Mouse (Mus musculus): ENCODE results near the gene Fkbp10.
A peak's percentile ranks its signal among the peaks of the same experiment; 100 is the strongest.

The Fkbp10 gene

DNA sequence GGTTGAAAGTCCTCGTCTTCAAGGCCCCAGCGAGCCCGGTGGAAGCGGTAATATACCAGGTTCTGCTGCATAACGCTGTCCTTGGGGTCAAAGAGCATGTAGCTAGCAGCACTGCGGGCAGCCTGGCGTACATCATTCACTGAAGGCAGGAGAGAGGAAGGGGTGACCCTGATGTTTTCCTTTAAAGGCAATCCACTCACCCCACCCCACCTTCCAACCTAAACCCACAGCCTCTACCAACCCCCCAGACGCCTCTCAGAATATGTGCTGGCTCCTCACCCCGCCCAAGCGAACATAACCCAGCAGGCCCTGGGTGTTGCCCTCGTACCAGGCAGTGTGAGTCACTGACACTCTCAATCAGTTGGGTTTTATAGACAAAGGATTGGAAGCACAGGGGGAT is 3.8 kb upstream of the Fkbp10 start:
- DNase-seq (ENCODE audit: low read depth, low spot score) = no peak

- no peak for DNase-seq (ENCODE audit: low read depth, low spot score)
These were observed 2.0 kb upstream of the Fkbp10 start for GRCm38 (mm10) chr11:100413541-100413940.

GRCm38 (mm10) chr11:100414021-100414913 is 1.2 kb upstream of the Fkbp10 start, which contains the start of gene P3h4:
P3h4 (minus strand) TSS chr11:100414836.
- peak; percentile 93 for DNase-seq (ENCODE audit: low read depth, low spot score)

DNA sequence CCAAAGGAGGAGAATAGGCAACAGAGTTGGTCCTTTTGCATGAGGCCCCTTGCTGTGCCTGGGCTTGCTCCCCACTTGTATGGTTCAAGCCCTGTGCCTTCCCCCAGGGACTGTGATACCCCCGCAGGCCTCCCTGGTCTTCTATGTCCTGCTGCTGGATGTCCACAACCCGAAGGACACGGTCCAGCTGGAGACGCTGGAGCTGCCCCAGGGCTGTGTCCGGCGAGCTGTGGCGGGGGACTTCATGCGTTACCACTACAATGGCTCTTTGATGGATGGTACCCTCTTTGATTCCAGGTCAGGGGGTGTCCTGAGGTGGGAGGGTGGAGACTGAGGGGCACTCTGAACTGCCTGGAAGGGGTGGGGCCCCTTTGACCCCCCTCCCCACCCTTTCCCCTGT is 6.0 kb downstream of the Fkbp10 start:
- DNase-seq (ENCODE audit: low read depth, low spot score) = no peak

GRCm38 (mm10) chr11:100423836-100424235 is 8.3 kb downstream of the Fkbp10 start:
- DNase-seq (ENCODE audit: low read depth, low spot score) = no peak

DNA sequence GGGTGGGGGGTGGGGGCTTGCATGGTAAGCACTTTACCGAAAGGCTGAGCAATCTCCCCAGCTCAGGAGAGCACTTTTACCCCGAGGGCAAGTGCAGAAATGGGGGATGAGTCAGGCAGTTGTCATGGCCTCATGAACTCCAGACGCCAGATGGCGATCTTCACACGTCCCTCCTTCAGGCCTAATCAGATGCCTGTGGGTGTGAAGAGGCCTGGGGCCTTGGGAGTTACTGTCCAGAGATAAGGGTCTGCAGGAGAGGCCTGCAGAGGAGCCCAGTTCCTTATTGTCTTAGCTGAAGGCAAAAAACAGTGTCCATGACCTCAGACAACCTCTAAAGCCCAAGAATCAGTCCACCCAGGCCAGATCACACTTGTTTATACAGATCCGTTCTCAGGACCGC is 10.4 kb downstream of the Fkbp10 start:
- DNase-seq (ENCODE audit: low read depth, low spot score) = peak; percentile 84

DNA sequence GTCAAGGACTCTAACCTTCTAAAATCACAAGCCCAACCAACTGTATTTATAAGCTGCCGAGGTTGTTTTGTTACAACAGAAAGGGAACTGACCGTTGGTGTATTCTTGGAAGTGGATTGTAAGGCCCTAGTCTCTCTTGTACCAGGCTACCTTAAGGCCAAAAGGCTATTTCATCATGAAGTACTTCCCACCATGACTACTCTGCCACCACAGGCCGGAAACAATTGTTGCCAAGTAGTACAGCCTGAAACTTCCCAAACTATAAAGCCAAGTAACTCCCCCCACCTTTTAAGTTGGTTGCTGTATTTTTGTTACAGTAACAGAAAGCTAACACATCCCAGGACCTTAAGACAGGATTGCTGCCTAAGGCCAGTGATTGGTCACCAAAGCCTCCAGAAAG is 11.3 kb downstream of the Fkbp10 start:
- no peak for DNase-seq (ENCODE audit: low read depth, low spot score)

DNA sequence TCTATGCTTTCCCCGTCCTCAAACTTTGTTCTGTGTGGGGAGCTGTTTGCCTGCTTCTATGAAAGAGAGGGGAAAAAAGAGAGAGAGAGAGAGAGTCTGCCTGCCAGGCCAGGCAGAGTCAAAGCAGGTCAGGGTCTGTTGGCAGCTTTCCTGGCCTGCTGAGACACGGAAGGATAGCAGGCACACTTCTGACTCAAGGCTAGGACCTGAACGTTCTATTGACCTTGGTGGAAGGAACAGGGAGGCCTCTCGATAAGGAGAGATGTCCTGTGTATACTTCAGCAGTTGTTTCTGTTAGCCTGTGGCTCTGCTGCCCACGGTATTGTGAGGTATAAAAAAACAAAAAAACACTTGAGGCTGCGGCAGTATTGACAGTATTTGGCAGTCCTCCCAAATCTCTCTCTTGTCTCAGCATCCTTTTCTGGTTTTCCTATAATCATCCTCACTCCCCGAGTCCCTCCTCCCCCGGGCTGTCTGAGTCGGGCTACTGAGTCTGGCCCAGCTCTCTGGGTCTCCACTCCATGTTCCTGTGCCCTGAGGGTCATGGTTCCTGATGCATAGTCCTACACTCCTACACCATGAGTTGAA is 13.2 kb downstream of the Fkbp10 start:
- DNase-seq (ENCODE audit: low read depth, low spot score) = no peak

DNA sequence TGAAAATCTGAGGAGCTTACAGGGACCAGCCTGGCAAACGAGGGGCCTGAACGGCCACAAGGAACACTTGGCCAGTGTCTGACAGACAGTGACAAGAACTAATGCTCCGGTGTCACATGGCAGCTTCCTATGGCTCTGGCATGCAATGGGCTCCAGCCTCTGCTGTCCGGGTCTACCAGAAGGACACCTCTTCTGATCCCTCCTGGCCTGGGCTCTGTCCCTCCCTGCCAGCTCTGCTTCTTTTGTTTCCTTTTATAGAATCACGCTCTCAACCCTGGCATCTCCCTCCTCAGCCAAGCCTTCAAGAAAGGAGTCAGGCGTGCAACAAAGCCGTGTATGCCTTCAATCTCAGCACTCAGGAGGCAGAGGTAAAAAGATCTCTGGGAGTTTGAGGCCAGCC is 14.6 kb downstream of the Fkbp10 start:
- no peak for DNase-seq (ENCODE audit: low read depth, low spot score)

DNA sequence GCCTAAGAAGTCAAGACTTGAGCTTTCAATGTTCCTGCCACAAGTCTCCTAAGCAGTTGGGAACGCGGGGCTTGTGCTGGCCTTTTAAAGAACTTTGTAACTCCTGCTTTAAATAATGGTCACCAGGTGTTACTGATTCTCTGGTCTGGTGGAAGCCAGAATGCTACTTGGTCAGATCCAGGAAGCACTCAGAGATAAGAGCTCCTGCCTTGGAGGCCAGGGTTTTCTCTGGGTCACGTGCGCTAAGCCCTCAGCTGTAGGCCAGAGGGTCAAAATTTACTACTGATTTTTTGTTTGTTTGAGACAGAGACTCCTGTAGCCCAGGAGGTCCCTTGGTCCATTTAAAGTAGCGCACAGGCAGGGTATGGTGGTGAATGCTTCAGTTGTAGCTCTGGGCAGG is 16.5 kb downstream of the Fkbp10 start:
- DNase-seq (ENCODE audit: low read depth, low spot score) = no peak

GRCm38 (mm10) chr11:100435678-100436246 is 20.3 kb downstream of the Fkbp10 start:
- no peak for DNase-seq (ENCODE audit: low read depth, low spot score)

GRCm38 (mm10) chr11:100437901-100438300 is 22.4 kb downstream of the Fkbp10 start:
- no peak for DNase-seq (ENCODE audit: low read depth, low spot score)

GRCm38 (mm10) chr11:100440691-100441522 is 25.4 kb downstream of the Fkbp10 start:
- peak; percentile 83 for DNase-seq (ENCODE audit: low read depth, low spot score)

- no peak for DNase-seq (ENCODE audit: low read depth, low spot score)
These were observed 26.3 kb downstream of the Fkbp10 start, which contains the start of the genes Nt5c3b and Klhl10 for GRCm38 (mm10) chr11:100441797-100442196. Nt5c3b (minus strand) TSS chr11:100441808. Klhl10 (plus strand) TSS chr11:100441917.

GRCm38 (mm10) chr11:100442625-100443024 is 27.1 kb downstream of the Fkbp10 start:
- no peak for DNase-seq (ENCODE audit: low read depth, low spot score)

GRCm38 (mm10) chr11:100457247-100457646 is 41.8 kb downstream of the Fkbp10 start:
- DNase-seq (ENCODE audit: low read depth, low spot score) = no peak

DNA sequence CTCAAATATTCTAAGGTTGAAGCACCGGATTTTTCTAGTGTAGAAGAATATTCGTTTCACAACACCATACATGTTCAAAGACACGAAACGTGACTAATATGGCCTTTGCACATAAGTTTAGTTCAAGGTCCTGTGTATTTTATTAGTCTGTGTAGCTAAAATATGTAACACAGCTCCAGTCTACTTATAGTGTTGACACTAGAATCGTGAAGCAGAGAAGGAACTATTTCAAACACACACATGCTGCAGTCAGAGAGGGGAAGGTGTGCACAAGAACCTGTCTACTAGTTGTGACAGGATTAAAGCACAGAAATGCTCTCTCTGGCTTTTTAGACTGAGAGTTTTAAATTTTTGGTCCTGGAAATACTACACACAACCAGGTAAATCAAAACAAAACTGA is 42.2 kb downstream of the Fkbp10 start:
- no peak for DNase-seq (ENCODE audit: low read depth, low spot score)

- DNase-seq (ENCODE audit: low read depth, low spot score) = no peak
These were observed 47.2 kb downstream of the Fkbp10 start for GRCm38 (mm10) chr11:100462699-100463098.

DNA sequence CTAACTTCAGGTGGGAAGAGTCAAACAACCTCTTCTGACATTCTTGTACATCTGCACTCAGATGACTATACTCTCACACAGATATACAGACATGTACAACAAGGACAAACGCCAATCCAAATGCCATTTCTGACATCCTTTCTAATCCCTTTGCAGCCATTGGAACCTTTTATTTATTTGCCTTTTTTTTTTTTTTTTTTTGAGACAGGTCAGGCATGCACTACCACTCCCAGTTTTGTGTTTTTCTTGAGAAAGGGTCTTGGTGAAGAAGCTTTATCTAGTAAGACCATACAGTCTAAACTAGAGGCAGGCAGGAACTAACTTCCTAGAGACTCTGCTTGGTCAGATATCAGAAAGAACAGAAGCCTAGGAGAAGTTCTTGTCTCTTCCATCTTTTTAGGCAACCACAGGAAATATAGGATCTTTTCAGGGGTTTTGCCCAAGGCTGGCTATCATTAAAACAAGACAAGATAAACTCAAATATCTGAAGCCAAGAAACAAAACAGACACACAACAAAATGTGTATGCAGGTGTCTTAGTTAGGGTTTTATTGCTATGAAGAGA is 49.8 kb downstream of the Fkbp10 start:
- no peak for DNase-seq (ENCODE audit: low read depth, low spot score)

GRCm38 (mm10) chr11:100465833-100466232 is 50.3 kb downstream of the Fkbp10 start:
- no peak for DNase-seq (ENCODE audit: low read depth, low spot score)

Data from mesoderm, embryonic 11.5 days (tissue).